Mouse (Mus musculus): ENCODE measurements at regions not wholly inside any gene's neighbourhood (a gene's known extent, or its start where the extent isn't known, plus 50 kb on each side); places are given as distances from the start of the nearest gene placed in this dataset.

DNA sequence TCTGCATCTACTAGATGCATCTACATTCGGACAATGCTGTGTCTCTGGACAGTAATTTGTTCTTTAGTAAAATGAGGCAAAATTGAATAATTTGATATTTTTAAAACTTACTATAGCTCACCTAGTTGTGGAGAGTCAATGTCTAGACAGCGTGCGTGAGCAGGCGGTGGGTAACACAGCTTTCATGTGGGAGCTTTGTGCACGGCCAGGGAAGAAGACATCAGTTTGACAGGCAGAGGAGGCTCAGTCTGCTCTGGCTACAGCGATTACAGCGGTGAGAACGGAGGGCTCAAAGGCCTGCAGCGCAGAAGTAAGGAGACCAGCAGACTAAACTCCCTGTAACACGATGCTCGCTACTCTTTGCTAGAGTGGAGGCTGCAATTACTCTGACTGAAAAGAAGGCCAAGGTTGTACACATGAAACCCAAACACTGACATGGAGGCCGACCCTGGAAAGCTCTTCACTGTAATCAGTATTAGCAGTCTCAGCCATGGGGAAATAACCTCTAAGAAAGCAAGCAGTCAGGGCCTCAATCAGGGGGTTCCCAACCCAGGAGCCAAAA lies 120.5 kb downstream of the Polr2m start:
- TF ChIP-seq CTCF (IDR thresholded peaks at IDR 0.05; ENCODE audit: control insufficient read depth, insufficient read depth, low read length) = no peak
- TF ChIP-seq POLR2A (IDR thresholded peaks at IDR 0.05; ENCODE audit: borderline replicate concordance, control insufficient read depth, low read depth, low read length) = no peak

Measured in bone marrow, adult 2 months (tissue).